Mouse (Mus musculus) yolk sac, embryonic 10.5 days (tissue): ENCODE data around the gene Fam187b.
"Not testable (repeated sequence)": the region's sequence is repeated elsewhere in the genome, so short reads cannot be mapped to it uniquely, and the experiment has no call there.

Experiments used
- DNase-seq: peaks from one replicate; pipeline ENCODE4 v3.0.0-alpha.2; 2017; ENCODE audit warnings: low spot score

Gene Fam187b

DNA sequence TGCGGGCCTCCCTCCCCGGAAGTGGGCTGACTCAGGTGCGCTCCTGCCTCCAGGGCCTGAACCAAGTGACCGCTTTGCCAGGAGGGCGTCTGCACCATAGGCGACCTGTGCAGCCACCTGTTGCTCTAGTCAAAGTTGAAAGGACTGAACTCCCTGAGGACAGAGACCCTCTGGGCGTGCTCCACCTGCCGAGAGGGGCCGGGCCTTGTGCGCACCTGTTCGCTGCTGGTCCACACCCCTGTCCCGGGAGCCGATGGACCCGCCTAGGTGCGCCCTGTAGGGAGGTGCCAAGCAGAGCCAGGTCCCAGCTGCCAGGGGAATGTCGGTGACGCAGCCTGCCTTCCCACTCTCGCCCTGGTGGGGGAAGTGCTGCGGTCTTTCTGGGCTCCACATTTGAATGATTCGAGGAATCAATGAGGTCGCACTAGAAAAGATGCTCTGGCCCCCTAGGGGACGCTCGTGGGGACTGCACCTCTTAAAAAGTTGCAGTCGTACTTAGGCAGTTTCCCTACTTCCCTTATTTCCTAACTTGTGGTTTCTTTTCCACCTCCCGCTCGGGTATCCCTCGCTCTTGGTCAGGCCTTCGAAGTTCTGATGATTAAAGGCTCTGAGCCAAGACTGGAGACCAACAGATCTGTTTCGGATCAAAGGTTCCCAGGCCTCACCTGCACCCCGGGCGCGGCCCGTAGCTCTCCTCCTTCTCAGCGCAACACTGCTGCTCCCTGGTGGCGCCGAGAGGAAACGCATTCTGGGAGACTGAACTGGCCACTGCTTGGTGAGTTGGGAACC, at the start of gene Fam187b:
TSS of gene Fam187b (plus strand) at position 290 of the 789 bp plus-strand sequence.
- peak; percentile 91 for DNase-seq

DNA sequence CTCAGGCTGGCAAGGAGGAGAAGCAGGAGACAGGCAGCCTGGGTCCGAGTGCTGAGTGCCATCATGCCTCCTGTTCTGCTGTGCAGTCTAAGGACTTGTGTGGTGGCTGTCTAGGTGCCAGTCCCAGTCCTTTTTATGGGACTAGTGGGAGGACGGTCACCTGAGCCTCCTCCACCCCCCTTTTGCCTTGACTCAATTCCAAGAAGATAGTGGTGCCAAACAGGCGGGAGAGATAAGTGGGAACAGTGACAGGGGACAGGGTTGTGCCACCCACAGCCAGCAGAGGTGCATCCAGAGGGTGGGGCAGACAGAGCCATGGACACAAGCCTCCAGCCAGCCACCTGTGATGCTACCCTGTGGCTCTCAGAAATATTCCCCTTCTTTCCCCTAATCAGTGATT, 49.5 kb upstream of the Fam187b start:
- no peak for DNase-seq

DNA sequence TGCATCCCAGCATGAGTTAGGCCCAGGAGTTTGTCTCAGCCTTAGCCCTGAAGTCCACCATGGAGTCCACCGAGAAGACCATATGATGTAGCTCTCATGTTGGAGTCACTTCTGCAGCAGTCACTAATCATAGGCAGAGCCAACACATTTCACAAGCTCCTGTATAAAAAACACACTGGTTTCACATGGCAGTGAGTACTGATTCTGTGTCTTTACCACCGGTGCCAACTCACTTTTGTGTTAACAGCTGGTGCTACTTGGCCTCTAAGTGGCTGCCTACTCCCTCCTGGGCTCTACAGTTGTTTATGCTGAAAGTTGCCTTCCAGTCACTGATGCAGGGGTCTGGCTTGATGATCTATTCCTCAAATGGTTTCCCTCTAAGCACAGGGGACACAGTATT, 49.0 kb upstream of the Fam187b start, which contains the start of gene Hamp2:
TSS of gene Hamp2 (minus strand) at position 101 of the 400 bp plus-strand sequence.
- DNase-seq: not testable (repeated sequence)

DNA sequence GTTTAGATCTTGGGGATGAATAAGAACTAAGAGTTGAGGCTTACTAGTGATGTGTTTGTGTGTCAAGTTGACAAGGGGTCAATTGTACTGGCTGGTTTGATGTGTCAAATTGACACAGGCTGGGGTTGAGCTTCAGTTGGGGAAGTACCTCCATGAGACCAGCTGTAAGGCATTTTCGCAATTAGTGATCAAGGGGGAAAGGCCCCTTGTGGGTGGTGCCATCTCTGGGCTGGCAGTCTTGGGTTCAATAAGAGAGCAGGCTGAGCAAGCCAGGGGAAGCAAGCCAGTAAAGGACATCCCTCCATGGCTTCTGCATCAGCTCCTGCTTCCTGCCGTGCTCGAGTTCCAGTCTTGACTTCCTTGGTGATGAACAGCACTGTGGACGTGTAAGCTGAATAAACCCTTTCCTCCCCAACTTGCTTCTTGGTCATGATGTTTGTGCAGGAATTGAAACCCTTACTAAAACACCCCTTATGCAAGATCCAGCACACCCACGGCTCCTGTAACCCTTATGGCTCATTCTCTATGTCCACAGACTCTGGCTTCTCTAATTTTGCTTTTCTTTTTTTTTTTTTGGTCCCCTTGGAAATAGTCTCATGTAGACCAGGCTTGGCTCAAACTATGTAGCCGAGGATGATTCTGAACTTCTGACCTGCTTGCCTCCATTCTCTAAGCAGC, 38.0 kb upstream of the Fam187b start:
- not testable (repeated sequence) for DNase-seq

DNA sequence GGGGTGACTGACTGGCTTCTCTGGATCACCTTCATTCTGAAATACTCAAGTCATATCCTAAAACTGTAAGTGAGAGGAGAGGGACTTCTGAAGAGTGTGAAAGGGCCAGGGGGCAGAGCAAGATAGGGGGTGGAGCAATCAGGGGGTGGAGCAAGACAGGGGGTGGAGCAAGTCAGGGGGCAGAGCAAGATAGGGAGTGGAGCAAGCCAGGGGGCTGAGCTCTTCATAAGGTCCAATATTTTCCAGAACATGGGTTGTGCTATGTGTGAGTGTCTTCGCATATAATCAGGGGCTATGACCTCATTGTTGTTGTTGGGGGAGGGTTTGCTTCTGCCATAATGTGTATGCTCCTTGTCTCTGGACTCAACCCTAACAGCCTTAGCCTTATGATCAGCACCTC, 33.5 kb upstream of the Fam187b start:
- DNase-seq: not testable (repeated sequence)

DNA sequence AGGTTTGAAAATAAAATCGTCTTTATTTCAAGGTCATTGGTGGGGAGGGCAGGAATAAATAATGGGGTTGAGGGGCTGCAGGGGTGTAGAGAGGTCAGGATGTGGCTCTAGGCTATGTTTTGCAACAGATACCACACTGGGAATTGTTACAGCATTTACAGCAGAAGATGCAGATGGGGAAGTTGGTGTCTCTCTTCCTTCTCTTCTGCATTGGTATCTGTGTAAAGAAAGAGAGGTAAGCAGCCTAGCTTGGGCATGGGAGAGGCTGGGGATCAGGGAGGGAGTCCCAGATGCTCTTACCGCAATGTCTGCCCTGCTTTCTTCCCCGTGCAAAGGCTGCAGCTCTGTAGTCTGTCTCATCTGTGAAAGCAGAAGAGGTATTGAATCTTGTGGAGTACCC, 31.2 kb upstream of the Fam187b start:
- DNase-seq: not testable (repeated sequence)

DNA sequence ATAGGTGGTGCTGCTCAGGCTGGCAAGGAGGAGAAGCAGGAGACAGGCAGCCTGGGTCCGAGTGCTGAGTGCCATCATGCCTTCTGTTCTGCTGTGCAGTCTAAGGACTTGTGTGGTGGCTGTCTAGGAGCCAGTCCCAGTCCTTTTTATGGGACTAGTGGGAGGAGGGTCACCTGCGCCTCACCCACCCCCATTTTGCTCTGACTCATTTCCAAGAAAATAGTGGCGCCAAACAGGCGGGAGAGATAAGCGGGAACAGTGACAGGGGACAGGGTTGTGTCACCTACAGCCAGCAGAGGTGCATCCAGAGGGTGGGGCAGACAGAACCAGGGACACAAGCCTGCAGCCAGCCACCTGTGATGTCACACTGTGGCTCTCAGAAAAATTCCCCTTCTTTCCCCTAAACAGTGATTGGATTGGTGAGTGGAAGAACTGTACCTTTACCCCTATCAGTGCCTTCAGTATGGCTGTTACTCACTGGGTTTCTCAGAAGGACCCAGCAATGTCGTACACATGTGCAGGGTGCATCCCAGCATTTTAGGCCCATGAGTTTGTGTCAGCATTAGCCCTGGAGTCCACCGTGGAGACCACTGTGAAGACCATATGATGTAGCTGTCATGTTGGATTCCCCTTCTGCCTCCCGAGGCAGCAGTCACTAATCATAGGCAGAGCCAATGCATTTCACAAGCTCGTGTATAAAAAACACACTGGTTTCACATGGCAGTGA, 29.5 kb upstream of the Fam187b start, which contains the start of gene Hamp:
TSS of gene Hamp (minus strand) at position 124 of the 727 bp plus-strand sequence.
- DNase-seq: no peak

DNA sequence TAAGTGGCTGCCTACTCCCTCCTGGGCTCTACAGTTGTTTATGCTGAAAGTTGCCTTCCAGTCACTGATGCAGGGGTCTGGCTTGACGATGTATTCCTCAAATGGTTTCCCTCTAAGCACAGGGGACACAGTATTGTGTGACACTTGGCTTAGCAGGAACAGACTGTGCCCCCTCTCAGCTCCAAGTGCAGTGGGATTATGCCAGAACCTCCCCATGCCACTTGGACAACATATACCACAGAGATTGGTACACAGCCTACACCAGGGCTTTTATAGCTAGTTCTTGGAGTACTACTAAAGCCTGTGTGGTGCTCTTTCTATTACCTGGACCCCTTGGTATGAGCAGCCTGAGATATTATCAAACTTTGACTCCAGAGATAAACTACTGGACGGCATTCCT, 28.9 kb upstream of the Fam187b start:
- DNase-seq: not testable (repeated sequence)

DNA sequence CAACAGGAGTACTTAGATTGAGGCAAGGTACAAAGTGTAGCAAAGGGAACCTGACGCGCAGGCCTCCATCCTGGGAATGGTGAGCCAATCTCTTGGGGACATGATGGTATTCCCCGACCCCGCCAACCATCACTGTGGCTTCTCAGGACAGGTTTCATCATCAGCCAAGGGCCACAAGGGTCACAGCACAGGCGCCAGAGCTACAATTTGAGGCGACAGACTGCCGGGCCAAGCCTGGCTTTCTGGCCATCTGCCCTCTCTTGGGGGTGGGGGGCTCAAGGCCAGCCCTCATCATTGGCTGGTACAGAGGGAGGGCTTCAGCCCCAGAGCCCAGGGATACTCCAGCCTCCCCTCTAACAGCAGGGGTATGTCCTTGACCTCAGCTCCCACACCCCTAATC, 28.1 kb upstream of the Fam187b start:
- not testable (repeated sequence) for DNase-seq

DNA sequence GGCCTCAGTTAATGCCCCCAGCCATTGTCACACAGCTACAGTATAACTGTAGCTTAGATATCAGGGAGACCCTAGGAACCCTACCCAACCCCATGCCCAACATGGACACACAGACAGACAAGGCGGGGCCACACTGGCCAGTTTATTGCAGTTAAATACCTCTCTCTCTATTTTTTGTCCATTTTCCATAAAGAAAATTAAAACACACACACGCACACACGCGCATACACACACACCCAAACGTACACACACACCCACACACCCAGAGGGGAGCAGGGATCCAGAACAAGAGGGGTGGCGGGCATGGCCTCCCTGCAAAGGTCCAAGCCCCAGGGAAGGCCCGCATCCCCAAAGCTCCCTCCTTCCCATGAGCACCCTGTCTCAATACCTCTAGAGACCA, 27.7 kb upstream of the Fam187b start:
- DNase-seq: no peak

DNA sequence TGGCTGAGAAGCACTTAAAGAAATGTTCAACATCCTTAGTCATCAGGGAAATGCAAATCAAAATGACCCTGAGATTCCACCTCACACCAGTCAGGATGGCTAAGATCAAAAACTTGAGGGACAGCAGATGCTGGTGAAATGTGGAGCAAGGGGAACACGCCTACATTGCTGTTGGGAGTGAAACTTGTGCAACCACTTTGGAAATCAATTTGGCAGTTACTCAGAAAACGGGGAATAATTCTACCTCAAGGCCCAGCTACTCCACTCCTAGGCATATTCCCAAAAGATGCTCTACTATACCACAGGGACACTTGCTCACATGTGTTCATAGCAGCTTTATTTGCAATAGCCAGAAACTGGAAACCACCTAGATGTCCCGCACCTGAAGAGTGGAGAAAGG, 23.7 kb upstream of the Fam187b start:
- DNase-seq: not testable (repeated sequence)

DNA sequence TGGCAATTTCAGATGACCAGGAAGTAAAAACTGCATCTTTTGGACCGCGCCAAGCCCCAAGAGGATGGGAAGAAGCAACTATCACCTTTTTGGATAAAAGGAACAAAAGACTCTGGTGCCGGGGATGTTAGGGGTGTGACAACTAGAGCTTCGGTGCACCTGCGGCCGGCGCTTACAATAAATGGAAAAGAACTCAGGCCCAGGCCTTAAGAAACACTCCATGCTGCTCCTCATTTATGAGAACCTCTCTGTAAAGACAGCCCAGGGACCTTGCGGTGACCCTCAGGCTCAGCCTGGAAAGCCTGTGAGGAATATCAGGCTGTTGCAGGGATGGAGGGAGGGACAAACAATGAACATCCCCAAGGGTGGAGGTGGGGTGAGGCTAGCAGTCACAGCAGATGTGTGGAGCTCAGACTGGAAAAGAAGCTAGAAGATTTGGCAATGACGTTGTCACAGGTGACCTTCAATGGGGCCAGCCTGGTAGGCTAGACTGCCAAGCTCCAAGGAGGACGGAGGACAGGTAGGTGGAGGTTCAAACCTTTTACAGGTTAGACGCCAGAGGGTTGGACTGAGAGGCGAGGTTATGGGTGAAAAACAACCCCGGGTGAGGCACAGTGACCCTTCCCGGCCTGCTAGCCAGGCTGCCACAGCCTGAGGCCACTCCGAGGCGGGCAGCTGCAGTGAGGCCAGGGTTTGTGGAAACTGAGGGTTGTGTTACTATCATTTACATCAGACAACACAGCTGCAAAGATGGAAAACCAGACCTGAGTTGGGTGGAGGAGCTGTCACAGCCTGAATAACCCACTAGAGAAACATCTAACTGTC, 20.9 kb upstream of the Fam187b start:
- DNase-seq: no peak

DNA sequence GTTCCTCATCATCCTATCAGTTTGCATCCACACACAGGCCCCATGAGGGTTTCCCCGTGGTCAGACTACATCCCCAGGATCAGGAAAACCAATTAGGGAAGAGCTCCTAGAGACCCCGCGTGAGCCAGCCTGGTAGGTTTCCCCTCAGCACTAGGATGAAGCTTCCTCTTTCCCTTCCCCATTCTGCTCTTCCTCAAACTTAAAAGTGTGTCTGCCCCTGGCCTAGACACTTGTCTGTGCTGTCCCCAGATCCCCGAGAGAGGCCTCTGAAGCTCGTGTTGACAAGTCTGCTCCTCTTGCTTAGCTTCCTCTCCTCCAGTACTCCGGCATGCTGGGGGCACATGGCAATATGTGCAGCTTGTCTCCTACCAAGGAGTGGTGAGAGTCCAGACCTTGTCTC, 20.1 kb upstream of the Fam187b start:
- DNase-seq: no peak

DNA sequence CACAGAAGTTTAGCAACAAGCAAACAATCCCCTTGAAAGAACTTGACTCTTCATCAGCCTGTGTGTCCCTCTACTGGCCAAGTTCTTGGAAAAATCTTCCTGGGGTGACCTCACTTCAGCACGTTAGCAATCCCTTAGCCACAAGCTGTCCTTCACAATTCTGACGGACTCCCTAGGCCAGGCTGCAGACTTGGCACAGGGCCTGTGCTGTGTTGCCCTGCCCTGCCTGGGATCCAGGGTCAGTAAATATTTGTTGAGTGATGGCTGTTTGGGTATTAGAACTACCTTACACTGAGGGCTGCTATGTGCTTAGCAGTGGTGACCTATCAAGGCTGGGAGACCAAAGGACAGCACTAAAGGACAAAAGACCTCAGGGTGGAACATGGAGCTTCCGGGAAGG, 19.6 kb upstream of the Fam187b start:
- no peak for DNase-seq

DNA sequence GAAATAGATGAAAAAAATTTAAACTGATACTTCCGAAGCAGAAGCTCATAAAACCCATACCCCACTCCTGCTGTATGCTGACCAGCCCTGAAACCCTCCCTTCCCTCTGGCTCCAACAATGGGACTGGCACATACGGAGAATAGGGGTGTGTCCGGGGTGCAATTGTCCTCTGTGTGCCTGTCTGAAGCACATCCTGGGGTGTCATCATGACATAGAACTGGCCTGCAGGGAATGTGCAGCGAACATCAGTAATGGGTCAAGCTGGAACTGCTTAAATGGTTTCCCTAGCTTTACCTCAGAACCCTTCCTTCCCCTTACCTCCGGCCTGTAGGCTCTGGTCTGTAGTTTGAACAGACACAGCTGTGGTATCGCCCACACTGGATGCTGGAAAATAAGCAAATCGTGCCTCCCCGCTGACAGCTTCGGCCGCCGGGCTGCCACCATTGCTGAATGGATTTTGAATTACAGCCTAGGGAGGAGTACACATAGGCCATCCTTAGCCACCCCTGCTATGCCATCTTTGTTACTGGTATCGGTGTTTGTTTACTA, 18.5 kb upstream of the Fam187b start:
- no peak for DNase-seq

DNA sequence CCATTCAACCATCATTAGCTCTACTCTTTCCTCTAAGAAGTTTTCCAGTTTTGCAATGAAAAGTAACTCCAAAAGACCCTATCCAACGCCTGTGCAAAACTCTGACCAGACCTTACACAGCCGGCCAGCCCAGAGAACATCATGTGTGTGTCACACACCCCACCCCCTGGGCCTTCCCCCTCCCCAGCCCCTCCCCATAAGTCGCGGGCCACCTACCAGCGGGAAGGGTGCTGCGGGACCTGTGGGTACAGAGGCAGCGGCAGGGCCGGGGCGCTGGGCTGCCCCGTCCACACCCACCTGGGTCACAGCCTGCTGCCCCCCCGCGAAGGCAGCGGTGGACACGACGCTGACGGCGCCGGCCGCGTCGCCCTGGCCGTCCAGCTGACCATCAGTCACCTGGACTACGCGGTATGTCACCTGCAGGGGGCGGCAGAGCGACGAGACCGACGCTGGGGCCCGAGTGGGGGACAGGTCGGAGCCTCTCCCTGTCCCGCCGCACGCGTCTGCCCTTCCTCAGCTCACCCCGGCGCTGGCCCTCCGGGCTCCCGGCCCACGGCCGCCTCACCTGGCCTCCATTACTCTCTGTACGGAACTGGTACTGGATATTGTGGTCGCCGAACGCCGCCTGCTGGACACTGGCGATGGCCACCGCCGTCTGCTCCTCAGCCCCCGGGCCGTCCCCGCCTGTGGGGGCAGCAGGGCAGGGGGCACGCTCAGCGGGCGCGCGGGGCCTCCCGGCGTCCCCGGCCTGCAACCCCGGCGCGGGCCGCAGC, 17.8 kb upstream of the Fam187b start:
- DNase-seq: peak; percentile 89

DNA sequence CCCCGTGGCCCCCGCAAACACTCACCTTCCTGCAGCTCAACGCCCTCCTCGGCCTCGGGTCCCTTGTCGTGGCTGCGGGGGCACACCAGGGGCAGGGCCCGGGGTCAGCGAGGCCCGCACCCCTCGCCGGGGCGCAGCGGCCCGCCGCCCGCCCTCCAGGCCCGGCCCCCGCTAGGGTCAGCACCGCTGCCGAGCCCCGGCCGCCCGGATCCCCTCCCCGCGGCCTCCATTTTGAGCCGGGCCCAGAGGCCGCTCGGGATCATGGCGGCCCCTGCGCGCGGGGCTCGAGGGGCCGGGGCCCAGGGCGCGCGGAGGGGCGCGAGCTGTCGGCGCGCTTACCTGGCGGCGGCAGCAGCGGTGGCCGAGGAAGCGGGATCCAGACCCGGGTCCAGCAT, 17.2 kb upstream of the Fam187b start:
- DNase-seq: no peak

DNA sequence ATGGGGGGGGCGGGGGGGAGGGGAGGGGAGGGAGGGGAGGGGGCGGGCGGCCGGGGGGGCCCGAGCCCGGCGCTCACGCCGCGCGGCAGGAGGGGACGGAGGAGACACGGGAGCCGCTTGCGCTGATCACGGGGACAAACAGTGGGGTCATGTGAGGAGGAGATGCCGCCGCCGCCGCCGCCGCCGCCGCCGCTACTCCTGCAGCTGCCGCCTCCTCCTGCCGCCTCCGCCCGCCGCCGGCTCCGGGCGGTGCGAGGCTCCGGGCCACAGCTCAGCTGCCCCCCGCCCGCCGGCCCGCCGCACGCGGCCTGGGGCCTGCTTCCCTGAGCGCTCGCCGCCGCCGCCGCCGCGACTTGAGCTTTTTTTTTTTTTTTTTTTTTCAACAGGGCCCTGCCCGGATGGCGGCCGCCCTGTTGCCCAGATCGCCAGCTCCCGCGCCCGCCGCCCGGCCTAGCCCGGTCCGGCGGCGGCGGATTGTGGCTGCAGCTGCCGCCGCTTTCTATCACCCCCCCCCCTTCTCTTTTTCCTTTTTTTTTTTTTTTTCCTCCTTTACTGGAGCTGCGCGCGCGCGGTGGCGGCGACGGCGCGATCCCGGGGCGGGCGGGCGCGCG, 16.7 kb upstream of the Fam187b start, which contains the start of gene Usf2:
TSS of gene Usf2 (minus strand) at position 48 of the 611 bp plus-strand sequence.
- DNase-seq: peak; percentile 87

DNA sequence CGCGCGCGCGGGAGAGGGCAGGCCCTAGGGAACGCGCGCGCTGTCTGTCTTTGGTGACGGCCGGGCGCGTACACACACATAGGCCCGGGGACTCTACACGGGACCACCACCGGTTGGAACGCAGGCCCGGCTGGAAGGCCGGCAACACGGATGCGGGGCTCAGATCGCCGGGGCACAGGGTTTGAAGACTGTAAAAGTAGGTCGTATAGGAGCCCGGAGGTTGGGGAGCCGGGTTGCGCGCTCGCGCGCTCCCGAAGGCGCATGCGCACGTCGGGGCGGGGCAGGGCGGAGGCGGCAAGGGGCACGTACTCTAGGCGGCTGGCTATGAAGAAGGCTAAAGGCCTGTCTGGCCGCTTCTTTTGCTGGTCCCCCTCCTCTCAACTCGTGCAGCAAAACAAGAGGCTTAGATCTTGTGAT, 16.2 kb upstream of the Fam187b start:
- DNase-seq: peak; percentile 91
